Mouse (Mus musculus): ENCODE data around the gene Cast. TPM values are rescaled to one million over a fixed set of nuclear protein-coding genes. Genes with fewer than 3 reads are reported as not detected.
A peak's percentile ranks its signal among the peaks of the same experiment; 100 is the strongest.

Gene Cast
- polyA plus RNA-seq, 1 experiment from 2014 or later: 8.0 TPM

- no peaks in the 10 kb centered on the region for H3K4me1 ChIP-seq (replicated peaks; ENCODE audit: control insufficient read depth, insufficient read depth, low read length)
- no peak for ATAC-seq (ENCODE audit: low FRiP score)
- no peak overlapping the region for H3K9ac ChIP-seq
- no peaks in the 10 kb centered on the region for H3K36me3 ChIP-seq (replicated peaks; ENCODE audit: control insufficient read depth, insufficient read depth)
- H3K4me2 ChIP-seq (replicated peaks): no peak overlapping the region
- DNase-seq (ENCODE audit: low spot score): no peak
- no peaks in the 10 kb centered on the region for H3K9me3 ChIP-seq (ENCODE audit: control insufficient read depth, low read length)
- 74% methylated on average over 1 of the region's 1 CpGs for WGBS
- no peak overlapping the region for H3K4me3 ChIP-seq (replicated peaks; ENCODE audit: low read length)
- no peaks in the 10 kb centered on the region for H3K27me3 ChIP-seq (ENCODE audit: control insufficient read depth, insufficient read depth, low read length)
- H3K27ac ChIP-seq: no peak overlapping the region
Observed at GRCm38 (mm10) chr13:74794435-74794834, 14.2 kb downstream of the Cast start.

GRCm38 (mm10) chr13:74787681-74788080 lies 20.9 kb downstream of the Cast start:
- ATAC-seq (ENCODE audit: low FRiP score) (no peak), DNase-seq (ENCODE audit: low spot score) (no peak)
- H3K27ac ChIP-seq: no peak overlapping the region
- no peak overlapping the region for H3K9ac ChIP-seq
- WGBS: 0% methylated on average over 1 of the region's 1 CpGs
- no peaks in the 10 kb centered on the region for H3K4me1 ChIP-seq (replicated peaks; ENCODE audit: control insufficient read depth, insufficient read depth, low read length)
- no peaks in the 10 kb centered on the region for H3K9me3 ChIP-seq (ENCODE audit: control insufficient read depth, low read length)
- no peaks in the 10 kb centered on the region for H3K36me3 ChIP-seq (replicated peaks; ENCODE audit: control insufficient read depth, insufficient read depth)
- H3K4me2 ChIP-seq (replicated peaks): no peak overlapping the region
- no peak overlapping the region for H3K4me3 ChIP-seq (replicated peaks; ENCODE audit: low read length)
- H3K27me3 ChIP-seq (ENCODE audit: control insufficient read depth, insufficient read depth, low read length): no peaks in the 10 kb centered on the region

- ATAC-seq (ENCODE audit: low FRiP score): no peak
- Histone ChIP-seq H3K36me3 (replicated peaks; ENCODE audit: control insufficient read depth, insufficient read depth) (no peaks in the 10 kb centered on the region), H3K9me3 (ENCODE audit: control insufficient read depth, low read length) (no peaks in the 10 kb centered on the region), H3K9ac (no peak overlapping the region), H3K27me3 (ENCODE audit: control insufficient read depth, insufficient read depth, low read length) (no peaks in the 10 kb centered on the region), H3K27ac (no peak overlapping the region), H3K4me2 (replicated peaks) (no peak overlapping the region), H3K4me3 (replicated peaks; ENCODE audit: low read length) (no peak overlapping the region), H3K4me1 (replicated peaks; ENCODE audit: control insufficient read depth, insufficient read depth, low read length) (peaks cover 7% of the 10 kb centered on the region; the same call in 1 of the 2 replicates)
- WGBS: 74% methylated on average over 1 of the region's 1 CpGs
- no peak for DNase-seq (ENCODE audit: low spot score)
Observed at GRCm38 (mm10) chr13:74772151-74772550, 36.5 kb downstream of the Cast start.

- H3K36me3 ChIP-seq (replicated peaks; ENCODE audit: control insufficient read depth, insufficient read depth): no peaks in the 10 kb centered on the region
- 0 out of 2 replicates have a peak overlapping the region, but pooled peaks have one; percentile 16 for H3K27ac ChIP-seq
- peak; percentile 93 for ATAC-seq (ENCODE audit: low FRiP score)
- H3K27me3 ChIP-seq (ENCODE audit: control insufficient read depth, insufficient read depth, low read length): no peaks in the 10 kb centered on the region
- peak overlapping the region; percentile 66 for H3K4me2 ChIP-seq (replicated peaks)
- peak overlapping the region; percentile 54 for H3K9ac ChIP-seq
- peak; percentile 77 for DNase-seq (ENCODE audit: low spot score)
- peak overlapping the region; percentile 36 for H3K4me3 ChIP-seq (replicated peaks; ENCODE audit: low read length)
- H3K4me1 ChIP-seq (replicated peaks; ENCODE audit: control insufficient read depth, insufficient read depth, low read length): peaks cover 7% of the 10 kb centered on the region; the same call in 1 of the 2 replicates
- WGBS: under 1% methylated on average over 21 of the region's 21 CpGs
- H3K9me3 ChIP-seq (ENCODE audit: control insufficient read depth, low read length): no peaks in the 10 kb centered on the region
Observed at GRCm38 (mm10) chr13:74770480-74770879, 38.1 kb downstream of the Cast start.

- H3K9ac ChIP-seq: peak overlapping the region; percentile 54; the same call in 1 of the 2 replicates
Observed at GRCm38 (mm10) chr13:74769871-74770270, 38.7 kb downstream of the Cast start.

GRCm38 (mm10) chr13:74767186-74767585 lies 41.4 kb downstream of the Cast start:
- Histone ChIP-seq H3K9ac (no peak overlapping the region), H3K4me2 (replicated peaks) (no peak overlapping the region), H3K4me3 (replicated peaks; ENCODE audit: low read length) (no peak overlapping the region), H3K9me3 (ENCODE audit: control insufficient read depth, low read length) (no peaks in the 10 kb centered on the region), H3K4me1 (replicated peaks; ENCODE audit: control insufficient read depth, insufficient read depth, low read length) (peaks cover 7% of the 10 kb centered on the region; the same call in 1 of the 2 replicates), H3K27ac (no peak overlapping the region), H3K27me3 (ENCODE audit: control insufficient read depth, insufficient read depth, low read length) (no peaks in the 10 kb centered on the region), H3K36me3 (replicated peaks; ENCODE audit: control insufficient read depth, insufficient read depth) (no peaks in the 10 kb centered on the region)
- DNase-seq (ENCODE audit: low spot score) (no peak), ATAC-seq (ENCODE audit: low FRiP score) (no peak)
- 82% methylated on average over 2 of the region's 2 CpGs for WGBS

More at GRCm38 (mm10) chr13:74769871-74770270, 38.7 kb downstream of the Cast start:
- no peak overlapping the region for H3K27ac ChIP-seq
- ATAC-seq (ENCODE audit: low FRiP score) (no peak), DNase-seq (ENCODE audit: low spot score) (no peak)
- no peaks in the 10 kb centered on the region for H3K9me3 ChIP-seq (ENCODE audit: control insufficient read depth, low read length)
- no peaks in the 10 kb centered on the region for H3K27me3 ChIP-seq (ENCODE audit: control insufficient read depth, insufficient read depth, low read length)
- peak overlapping the region; percentile 66 for H3K4me2 ChIP-seq (replicated peaks)
- WGBS: 13% methylated on average over 7 of the region's 8 CpGs
- H3K4me3 ChIP-seq (replicated peaks; ENCODE audit: low read length): peak overlapping the region; percentile 36
- no peaks in the 10 kb centered on the region for H3K36me3 ChIP-seq (replicated peaks; ENCODE audit: control insufficient read depth, insufficient read depth)
- peaks cover 7% of the 10 kb centered on the region; the same call in 1 of the 2 replicates for H3K4me1 ChIP-seq (replicated peaks; ENCODE audit: control insufficient read depth, insufficient read depth, low read length)

- WGBS: 84% methylated on average over 1 of the region's 1 CpGs
- no peaks in the 10 kb centered on the region for H3K4me1 ChIP-seq (replicated peaks; ENCODE audit: control insufficient read depth, insufficient read depth, low read length)
- ATAC-seq (ENCODE audit: low FRiP score): no peak
Observed at GRCm38 (mm10) chr13:74762741-74763140, 45.9 kb downstream of the Cast start.

GRCm38 (mm10) chr13:74759152-74759551 lies 49.5 kb downstream of the Cast start:
- Histone ChIP-seq H3K4me2 (replicated peaks) (no peak overlapping the region), H3K9me3 (ENCODE audit: control insufficient read depth, low read length) (no peaks in the 10 kb centered on the region), H3K27me3 (ENCODE audit: control insufficient read depth, insufficient read depth, low read length) (no peaks in the 10 kb centered on the region), H3K36me3 (replicated peaks; ENCODE audit: control insufficient read depth, insufficient read depth) (no peaks in the 10 kb centered on the region), H3K4me3 (replicated peaks; ENCODE audit: low read length) (no peak overlapping the region), H3K4me1 (replicated peaks; ENCODE audit: control insufficient read depth, insufficient read depth, low read length) (no peaks in the 10 kb centered on the region), H3K27ac (no peak overlapping the region), H3K9ac (no peak overlapping the region)
- DNase-seq (ENCODE audit: low spot score) (no peak), ATAC-seq (ENCODE audit: low FRiP score) (no peak)
- WGBS: 89% methylated on average over 1 of the region's 1 CpGs

More at GRCm38 (mm10) chr13:74762741-74763140, 45.9 kb downstream of the Cast start:
- Histone ChIP-seq H3K9me3 (ENCODE audit: control insufficient read depth, low read length) (no peaks in the 10 kb centered on the region), H3K4me2 (replicated peaks) (no peak overlapping the region), H3K27ac (no peak overlapping the region), H3K4me3 (replicated peaks; ENCODE audit: low read length) (no peak overlapping the region), H3K36me3 (replicated peaks; ENCODE audit: control insufficient read depth, insufficient read depth) (no peaks in the 10 kb centered on the region), H3K9ac (no peak overlapping the region), H3K27me3 (ENCODE audit: control insufficient read depth, insufficient read depth, low read length) (no peaks in the 10 kb centered on the region)
- DNase-seq (ENCODE audit: low spot score): no peak

GRCm38 (mm10) chr13:74743219-74743618 lies 65.4 kb downstream of the Cast start:
- no peak for DNase-seq (ENCODE audit: low spot score)
- H3K4me3 ChIP-seq (replicated peaks; ENCODE audit: low read length): no peak overlapping the region

GRCm38 (mm10) chr13:74736396-74736795 lies 72.2 kb downstream of the Cast start:
- DNase-seq (ENCODE audit: low spot score) (no peak), ATAC-seq (ENCODE audit: low FRiP score) (no peak)
- Histone ChIP-seq H3K9me3 (ENCODE audit: control insufficient read depth, low read length) (no peaks in the 10 kb centered on the region), H3K27ac (no peak overlapping the region), H3K4me3 (replicated peaks; ENCODE audit: low read length) (no peak overlapping the region), H3K9ac (no peak overlapping the region), H3K4me2 (replicated peaks) (no peak overlapping the region), H3K4me1 (replicated peaks; ENCODE audit: control insufficient read depth, insufficient read depth, low read length) (no peaks in the 10 kb centered on the region), H3K36me3 (replicated peaks; ENCODE audit: control insufficient read depth, insufficient read depth) (0 out of 2 replicates have a peak, but pooled peaks cover 3% of the 10 kb centered on the region), H3K27me3 (ENCODE audit: control insufficient read depth, insufficient read depth, low read length) (no peaks in the 10 kb centered on the region)
- 98% methylated on average over 2 of the region's 2 CpGs for WGBS

More at GRCm38 (mm10) chr13:74743219-74743618, 65.4 kb downstream of the Cast start:
- Histone ChIP-seq H3K9ac (no peak overlapping the region), H3K4me1 (replicated peaks; ENCODE audit: control insufficient read depth, insufficient read depth, low read length) (no peaks in the 10 kb centered on the region), H3K9me3 (ENCODE audit: control insufficient read depth, low read length) (no peaks in the 10 kb centered on the region), H3K27ac (no peak overlapping the region), H3K36me3 (replicated peaks; ENCODE audit: control insufficient read depth, insufficient read depth) (0 out of 2 replicates have a peak, but pooled peaks cover 3% of the 10 kb centered on the region), H3K4me2 (replicated peaks) (no peak overlapping the region), H3K27me3 (ENCODE audit: control insufficient read depth, insufficient read depth, low read length) (no peaks in the 10 kb centered on the region)
- WGBS: 61% methylated on average over 5 of the region's 5 CpGs
- ATAC-seq (ENCODE audit: low FRiP score): no peak
